9 mouse cellular contexts compared by ENCODE assay signal in the genomic region with DNA sequence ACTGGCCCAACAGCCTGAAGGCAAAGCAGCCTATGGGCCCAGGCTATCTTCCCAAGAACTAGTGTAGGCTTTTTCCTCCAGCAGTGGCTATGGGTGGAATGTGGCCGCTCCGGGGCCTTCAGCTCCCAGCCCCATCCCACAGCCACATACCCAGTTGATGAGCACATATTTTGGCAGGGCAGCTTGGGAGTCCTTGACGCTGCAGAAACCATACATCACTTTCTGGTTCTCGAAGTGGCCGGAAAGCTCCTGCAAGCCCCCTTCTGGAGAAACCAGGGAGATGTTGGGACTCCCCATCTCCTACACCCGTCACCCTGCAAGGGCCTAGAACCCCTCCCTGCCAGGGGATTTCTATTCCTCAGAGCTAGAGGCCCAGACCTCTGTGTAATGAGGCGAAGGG. TPM values are rescaled to one million over a fixed set of nuclear protein-coding genes. Genes with fewer than 3 reads are reported as not detected.
DNase-seq lines count a peak whose midpoint lies in the region; ATAC-seq lines count a peak whose summit lies in the region.
"Had no signal": no experiment of that assay in that cellular context is flagged by ENCODE, and none has a peak within 500 bp of the region (broad histone marks: within the 10 kb centered on the region; RNA-seq: fewer than 3 reads in every experiment).

No protein-coding gene starts in this region.

- peaks cover 49% of the 10 kb centered on the region for H3K4me1 ChIP-seq in embryonic facial prominence, embryonic 15.5 days

- no peaks in the 10 kb centered on the region for H3K9me3 ChIP-seq in embryonic facial prominence, embryonic 15.5 days (replicated peaks)

- H3K27ac ChIP-seq in embryonic facial prominence, embryonic 15.5 days (replicated peaks), result peak overlapping the region; percentile 45; the same call in 1 of the 2 replicates

- no peaks in the 10 kb centered on the region for H3K27me3 ChIP-seq in embryonic facial prominence, embryonic 15.5 days

- no peak overlapping the region for H3K4me2 ChIP-seq in embryonic facial prominence, embryonic 15.5 days (replicated peaks)

- no peak for ATAC-seq in embryonic facial prominence, embryonic 15.5 days (ENCODE audit: insufficient number of reproducible peaks, low FRiP score, low TSS enrichment, low read depth)

- peaks cover 45% of the 10 kb centered on the region for H3K36me3 ChIP-seq in embryonic facial prominence, embryonic 15.5 days

- no peak overlapping the region for H3K4me3 ChIP-seq in embryonic facial prominence, embryonic 15.5 days (replicated peaks)

- DNase-seq in kidney, postnatal 4 days, result peak; percentile 52 to 68
- no peak for DNase-seq in kidney, postnatal 36 days
- peak; percentile 78 for DNase-seq in adrenal gland, adult 2 months
- DNase-seq in lung, postnatal 10 days, result peak; percentile 77
- no peak for DNase-seq in right cerebral cortex, adult 18-20 months
- DNase-seq in cerebellum, adult 11 months, result no peak
- no peak for DNase-seq in thymus, postnatal 25 days
- DNase-seq: left cerebral cortex, postnatal 4 days had no signal

- 71% methylated on average over 7 of the region's 7 CpGs for WGBS in embryonic facial prominence, embryonic 15.5 days

- H3K9ac ChIP-seq in embryonic facial prominence, embryonic 15.5 days, result no peak overlapping the region

RNA-seq across cellular contexts. Expression of gene Dbn1, which starts 5.4 kb away (rescaled TPM):
- 10 to 100 TPM; 12.6 to 25.9 TPM for total RNA-seq in adrenal gland, adult 2 months (2021)
- 41.5 and 44.1 TPM in 2 replicates for polyA plus RNA-seq in adrenal gland, adult 2 months (2012; rRNA removed)
- 190 and 193 TPM in 2 replicates for polyA plus RNA-seq in embryonic facial prominence, embryonic 15.5 days (2015; fragmentation: Nextera tagmentation; extraction: Ambion mirVana)

RNA-seq across cellular contexts. Expression of gene Prr7, which starts 18.5 kb away (rescaled TPM):
- 1 to 10 TPM; 1.5 to 4.1 TPM for total RNA-seq in adrenal gland, adult 2 months (2021)
- 59.0 and 66.3 TPM in 2 replicates for polyA plus RNA-seq in adrenal gland, adult 2 months (2012; rRNA removed)
- polyA plus RNA-seq in embryonic facial prominence, embryonic 15.5 days (2015; fragmentation: Nextera tagmentation; extraction: Ambion mirVana), result 1.5 TPM in 2 replicates

RNA-seq across cellular contexts. Expression of gene Pdlim7, which starts 30.9 kb away (rescaled TPM):
- 10 to 100 TPM; 15.2 to 19.5 TPM for total RNA-seq in adrenal gland, adult 2 months (2021)
- 45.2 and 52.4 TPM in 2 replicates for polyA plus RNA-seq in adrenal gland, adult 2 months (2012; rRNA removed)
- polyA plus RNA-seq in embryonic facial prominence, embryonic 15.5 days (2015; fragmentation: Nextera tagmentation; extraction: Ambion mirVana), result 165 and 180 TPM in 2 replicates

RNA-seq across cellular contexts. Expression of gene Grk6, which starts 37.7 kb away (rescaled TPM):
- 10 to 100 TPM; 28.4 to 36.5 TPM for total RNA-seq in adrenal gland, adult 2 months (2021)
- polyA plus RNA-seq in adrenal gland, adult 2 months (2012; rRNA removed), result 48.5 and 70.5 TPM in 2 replicates
- polyA plus RNA-seq in embryonic facial prominence, embryonic 15.5 days (2015; fragmentation: Nextera tagmentation; extraction: Ambion mirVana), result 43.8 and 45.1 TPM in 2 replicates

RNA-seq across cellular contexts. Expression of gene Dok3, which starts 46.6 kb away (rescaled TPM):
- 1 to 10 TPM; 3.8 to 4.9 TPM for total RNA-seq in adrenal gland, adult 2 months (2021)
- 11.8 and 13.9 TPM in 2 replicates for polyA plus RNA-seq in adrenal gland, adult 2 months (2012; rRNA removed)
- 5.5 and 6.3 TPM in 2 replicates for polyA plus RNA-seq in embryonic facial prominence, embryonic 15.5 days (2015; fragmentation: Nextera tagmentation; extraction: Ambion mirVana)

Comparison
In these comparisons a context has a peak if more than half of its experiments do, and no peak if none do; other contexts are left out.
1. DNase-seq: peak in kidney, postnatal 4 days (2 of 2), adrenal gland, adult 2 months (single experiment) and lung, postnatal 10 days (single experiment); none in kidney, postnatal 36 days (0 of 2), right cerebral cortex, adult 18-20 months (single experiment), cerebellum, adult 11 months (single experiment) and thymus, postnatal 25 days (single experiment).
2. RNA of gene Prr7, which starts 18.5 kb away (polyA plus RNA-seq): 59.0 to 66.3 TPM in adrenal gland, adult 2 months; 1.5 TPM in embryonic facial prominence, embryonic 15.5 days; every median in the first group is over 10 times any median in the second.